Mouse (Mus musculus) forebrain, embryonic 13.5 days (tissue): ENCODE results near the gene Plcl2. TPM values are rescaled to one million over a fixed set of nuclear protein-coding genes. Genes with fewer than 3 reads are reported as not detected.
A peak's percentile ranks its signal among the peaks of the same experiment; 100 is the strongest.

Source experiments
- ATAC-seq: fragments of 200-750 bp; cut with Nextera tagmentation; 2 replicates; pipeline ENCODE4 v1.8.0; 2017
- H3K27ac ChIP-seq: fragments of 300-500 bp; sonication (generic); 2 replicates; pipeline ENCODE4 v1.5.1; 2015; ENCODE audit warnings: inconsistent platforms, mild to moderate bottlenecking, moderate library complexity
- H3K27me3 ChIP-seq: fragments of 300-500 bp; sonication (generic); 2 replicates; pipeline ENCODE4 v1.6.1; 2015; ENCODE audit warnings: mild to moderate bottlenecking, inconsistent platforms
- H3K36me3 ChIP-seq: fragments of 300-500 bp; sonication (generic); 2 replicates; pipeline ENCODE4 v1.6.1; 2015; ENCODE audit warnings: mild to moderate bottlenecking, inconsistent platforms; ENCODE audit not compliant: poor library complexity, severe bottlenecking
- H3K4me1 ChIP-seq: fragments of 300-500 bp; sonication (generic); 2 replicates; pipeline ENCODE4 v1.6.1; 2015; ENCODE audit warnings: inconsistent platforms
- H3K4me2 ChIP-seq: fragments of 300-500 bp; sonication (generic); 2 replicates; pipeline ENCODE4 v1.6.1; 2015; ENCODE audit warnings: inconsistent platforms, mild to moderate bottlenecking, moderate library complexity
- H3K4me3 ChIP-seq: fragments of 300-500 bp; sonication (generic); 2 replicates; pipeline ENCODE4 v1.5.1; 2015; ENCODE audit warnings: mild to moderate bottlenecking, inconsistent platforms
- H3K9ac ChIP-seq: fragments of 300-500 bp; sonication (generic); 2 replicates; pipeline ENCODE4 v1.6.1; 2015; ENCODE audit warnings: mild to moderate bottlenecking, inconsistent platforms
- H3K9me3 ChIP-seq: fragments of 300-500 bp; sonication (generic); replicated peaks from 2 replicates; pipeline ENCODE4 v1.6.1; 2016; ENCODE audit warnings: inconsistent platforms
- WGBS: fragments of 180-500 bp; shearing (Covaris S2); methylation state at CpG from one replicate; pipeline ENCODE4 v1.1.7; 2015; 5-methylcytosine and 5-hydroxymethylcytosine counted together
- polyA plus RNA-seq: library from polyadenylated mRNA; unstranded; fragments of >200 nt; fragmentation: Nextera tagmentation; extraction: Ambion mirVana; gene quantifications from 2 replicates; pipeline ENCODE4 v1.2.1, GENCODE M21; 2015

Gene Plcl2
- 5.7 and 7.3 TPM in 2 replicates for polyA plus RNA-seq

DNA sequence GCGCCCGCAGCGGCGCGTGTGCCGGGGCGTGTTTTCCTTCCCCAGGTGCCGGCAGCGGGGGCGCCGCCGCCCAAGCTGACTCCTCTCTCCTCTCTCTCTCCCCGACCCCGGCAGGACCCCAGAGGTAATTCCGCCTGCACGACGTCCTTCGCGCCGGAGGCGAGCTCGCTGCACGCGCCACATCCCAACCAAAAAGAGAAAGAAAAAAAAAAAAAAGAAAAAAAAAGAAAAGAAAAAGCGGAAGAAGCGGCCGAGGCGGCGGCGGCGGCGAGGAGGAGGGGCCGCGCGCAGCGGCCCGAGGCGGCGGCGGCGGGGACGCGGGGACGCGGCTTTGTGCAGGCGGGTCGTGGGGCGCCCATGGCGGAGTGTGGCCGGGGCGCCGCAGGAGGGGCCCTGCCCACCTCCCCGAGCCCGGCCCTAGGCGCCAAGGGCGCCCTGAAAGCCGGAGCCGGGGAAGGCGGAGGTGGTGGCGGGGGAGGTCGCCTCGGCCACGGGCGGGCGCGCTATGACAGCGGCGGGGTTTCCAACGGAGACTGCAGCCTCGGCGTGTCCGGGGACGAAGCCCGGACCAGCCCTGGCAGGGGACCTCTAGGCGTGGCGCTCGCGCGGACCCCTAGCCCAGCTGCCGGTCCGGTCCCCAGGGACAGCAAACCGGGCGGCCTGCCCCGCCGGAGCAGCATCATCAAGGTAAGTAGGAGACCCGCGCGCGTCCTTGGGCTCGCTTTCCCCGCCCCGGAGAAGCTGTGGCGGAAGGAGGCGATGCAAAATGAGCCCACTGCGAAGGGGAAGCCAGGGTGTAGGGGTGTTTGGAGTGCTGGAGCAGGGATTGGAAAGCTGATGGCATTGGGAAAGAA lies at the start of gene Plcl2:
Plcl2 (plus strand) TSS at position 153 of the 854 bp plus-strand sequence.
- peak within 1 kb of the TSS; percentile 95 for H3K27ac ChIP-seq
- WGBS: under 1% methylated on average over 76 of the region's 95 CpGs
- peak; percentile 65 for ATAC-seq
- no peaks in the 10 kb centered on the region for H3K9me3 ChIP-seq
- H3K4me2 ChIP-seq: peak within 1 kb of the TSS; percentile 77
- H3K36me3 ChIP-seq: no peaks in the 10 kb centered on the region
- peaks cover 24% of the 10 kb centered on the region for H3K4me1 ChIP-seq
- H3K4me3 ChIP-seq: peak within 1 kb of the TSS; percentile 77
- peak within 1 kb of the TSS; percentile 83 for H3K9ac ChIP-seq
- no peaks in the 10 kb centered on the region for H3K27me3 ChIP-seq

DNA sequence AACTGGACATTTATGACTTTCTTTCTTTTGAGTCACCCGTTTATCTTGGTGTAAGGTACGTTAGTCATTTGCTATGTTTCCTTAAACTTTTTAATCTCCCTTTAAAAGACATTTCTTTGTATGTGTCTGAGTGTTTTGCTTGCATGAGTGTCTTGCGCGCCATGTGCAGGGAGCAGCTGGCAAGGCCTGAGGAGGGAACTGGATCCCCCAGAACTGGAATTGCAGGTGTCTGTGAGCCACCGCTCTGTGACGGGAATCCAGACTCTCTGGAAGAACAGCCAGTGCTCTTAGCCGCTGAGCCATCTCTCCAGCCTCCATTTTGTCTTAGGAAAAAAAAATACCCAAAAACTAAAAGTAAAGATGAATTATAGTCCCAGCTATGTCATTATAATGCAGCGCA lies 48.9 kb upstream of the Plcl2 start:
- H3K4me1 ChIP-seq: no peaks in the 10 kb centered on the region
- no peak overlapping the region for H3K27ac ChIP-seq
- no peaks in the 10 kb centered on the region for H3K9me3 ChIP-seq
- H3K4me3 ChIP-seq: no peak overlapping the region
- no peak overlapping the region for H3K4me2 ChIP-seq
- 83% methylated on average over 8 of the region's 8 CpGs for WGBS
- ATAC-seq: no peak
- no peaks in the 10 kb centered on the region for H3K36me3 ChIP-seq
- H3K9ac ChIP-seq: no peak overlapping the region
- no peaks in the 10 kb centered on the region for H3K27me3 ChIP-seq

DNA sequence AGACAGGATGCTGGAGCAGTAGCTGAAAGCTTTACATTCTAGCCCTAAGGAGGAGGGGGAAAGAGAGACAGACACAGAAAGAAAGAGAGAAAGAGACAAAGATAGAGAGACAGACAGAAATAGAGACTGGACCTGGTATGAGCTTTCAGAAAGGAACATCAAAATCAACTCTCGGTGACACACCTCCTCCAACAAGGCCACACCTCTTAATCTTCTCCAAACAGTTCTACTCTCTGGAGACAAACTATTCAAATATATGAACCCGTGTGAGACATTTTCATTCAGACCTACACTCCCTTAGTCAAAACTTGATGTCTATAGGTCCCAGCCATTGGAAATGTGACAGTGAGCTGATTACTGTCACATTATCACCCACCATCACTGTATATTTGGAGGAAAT lies 41.8 kb upstream of the Plcl2 start:
- no peaks in the 10 kb centered on the region for H3K36me3 ChIP-seq
- H3K27ac ChIP-seq: no peak overlapping the region
- ATAC-seq: no peak
- H3K9me3 ChIP-seq: no peaks in the 10 kb centered on the region
- H3K9ac ChIP-seq: no peak overlapping the region
- no peak overlapping the region for H3K4me3 ChIP-seq
- no peaks in the 10 kb centered on the region for H3K27me3 ChIP-seq
- WGBS: 83% methylated on average over 2 of the region's 2 CpGs
- peaks cover 16% of the 10 kb centered on the region for H3K4me1 ChIP-seq
- H3K4me2 ChIP-seq: no peak overlapping the region

- no peak overlapping the region for H3K4me2 ChIP-seq
- ATAC-seq: no peak
These were observed 40.1 kb upstream of the Plcl2 start for GRCm38 (mm10) chr17:50469126-50469525.

DNA sequence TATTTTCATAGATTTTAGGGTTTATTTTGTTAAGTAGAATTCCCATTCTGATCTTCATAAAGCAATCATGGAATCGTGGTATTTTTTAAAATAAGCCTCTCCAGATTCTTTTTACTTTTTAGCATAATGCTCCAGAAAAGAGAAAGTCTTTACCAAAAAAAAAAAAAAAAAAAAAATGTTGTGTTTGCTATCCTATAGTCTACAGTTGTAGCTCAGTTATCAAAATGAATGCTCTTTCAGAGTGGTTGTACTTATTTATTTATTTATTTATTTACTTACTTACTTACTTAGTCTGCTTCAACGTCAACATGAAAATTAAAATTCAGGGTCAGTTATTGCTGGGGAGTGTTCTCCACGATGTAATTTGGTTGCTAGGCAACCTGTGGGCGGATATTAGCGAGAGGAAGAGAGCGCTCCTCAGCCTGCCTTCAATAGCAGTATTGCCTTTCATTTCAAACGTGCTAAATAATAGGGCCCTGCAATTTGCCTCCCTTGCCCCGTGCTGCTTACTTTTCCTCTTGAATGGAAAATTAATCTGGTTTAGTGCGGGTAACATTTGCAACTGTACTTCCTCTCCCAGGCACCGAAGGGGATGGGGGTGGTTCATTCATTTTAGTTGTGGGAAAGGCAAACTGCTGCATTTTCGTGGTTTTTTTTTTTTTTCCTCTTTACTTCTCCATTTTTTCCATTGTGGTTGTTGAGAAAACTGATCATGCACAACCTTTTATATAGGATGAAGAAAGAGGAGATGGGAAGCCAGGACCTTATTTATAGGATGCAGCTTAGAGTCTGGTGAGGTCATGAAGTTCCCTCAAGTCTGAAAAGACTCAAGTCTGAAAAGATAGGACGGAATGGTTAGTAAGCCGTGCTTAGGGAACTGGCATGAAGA lies 39.4 kb upstream of the Plcl2 start:
- no peaks in the 10 kb centered on the region for H3K9me3 ChIP-seq
- H3K27ac ChIP-seq: peak overlapping the region; percentile 68
- peak; percentile 89 for ATAC-seq
- H3K27me3 ChIP-seq: no peaks in the 10 kb centered on the region
- H3K9ac ChIP-seq: peak overlapping the region; percentile 34; the same call in 1 of the 2 replicates
- H3K4me3 ChIP-seq: peak overlapping the region; percentile 24
- peaks cover 16% of the 10 kb centered on the region for H3K4me1 ChIP-seq
- peak overlapping the region; percentile 48 for H3K4me2 ChIP-seq
- 7% methylated on average over 13 of the region's 13 CpGs for WGBS
- H3K36me3 ChIP-seq: no peaks in the 10 kb centered on the region

More at GRCm38 (mm10) chr17:50469126-50469525, 40.1 kb upstream of the Plcl2 start:
- Histone ChIP-seq H3K4me3 (no peak overlapping the region), H3K27me3 (no peaks in the 10 kb centered on the region), H3K4me1 (peaks cover 16% of the 10 kb centered on the region), H3K9me3 (no peaks in the 10 kb centered on the region), H3K9ac (no peak overlapping the region), H3K27ac (no peak overlapping the region), H3K36me3 (no peaks in the 10 kb centered on the region)
- WGBS: 62% methylated on average over 5 of the region's 5 CpGs

- peak; percentile 37 for ATAC-seq
- peaks cover 16% of the 10 kb centered on the region for H3K4me1 ChIP-seq
- H3K36me3 ChIP-seq: no peaks in the 10 kb centered on the region
- no peaks in the 10 kb centered on the region for H3K9me3 ChIP-seq
- peak overlapping the region; percentile 24 for H3K4me3 ChIP-seq
- WGBS: 24% methylated on average over 16 of the region's 16 CpGs
- H3K27ac ChIP-seq: peak overlapping the region; percentile 68
- H3K4me2 ChIP-seq: peak overlapping the region; percentile 48
- H3K9ac ChIP-seq: no peak overlapping the region
- H3K27me3 ChIP-seq: no peaks in the 10 kb centered on the region
These were observed 38.6 kb upstream of the Plcl2 start for GRCm38 (mm10) chr17:50470432-50471078.

DNA sequence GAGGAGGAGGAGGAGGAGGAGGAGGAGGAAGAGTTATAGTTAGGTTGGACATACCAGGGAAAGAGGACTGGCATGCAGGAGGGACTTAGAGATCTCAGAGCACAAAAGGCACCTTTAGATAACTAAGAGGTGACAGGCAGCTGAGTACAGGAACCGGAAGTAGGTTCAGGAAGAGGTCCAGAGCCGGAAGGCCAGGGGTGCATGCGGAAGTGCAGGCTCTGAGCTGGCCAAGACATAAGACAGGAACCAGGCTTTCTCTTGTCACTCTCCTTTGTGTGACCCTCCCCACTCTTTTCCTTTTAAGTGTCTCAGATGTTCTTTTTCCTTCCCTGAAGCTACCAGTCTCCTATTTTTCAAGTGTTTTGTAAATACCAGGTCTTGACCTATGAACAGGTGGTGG lies 38.0 kb upstream of the Plcl2 start:
- no peaks in the 10 kb centered on the region for H3K36me3 ChIP-seq
- H3K27ac ChIP-seq: no peak overlapping the region
- WGBS: 86% methylated on average over 3 of the region's 3 CpGs

DNA sequence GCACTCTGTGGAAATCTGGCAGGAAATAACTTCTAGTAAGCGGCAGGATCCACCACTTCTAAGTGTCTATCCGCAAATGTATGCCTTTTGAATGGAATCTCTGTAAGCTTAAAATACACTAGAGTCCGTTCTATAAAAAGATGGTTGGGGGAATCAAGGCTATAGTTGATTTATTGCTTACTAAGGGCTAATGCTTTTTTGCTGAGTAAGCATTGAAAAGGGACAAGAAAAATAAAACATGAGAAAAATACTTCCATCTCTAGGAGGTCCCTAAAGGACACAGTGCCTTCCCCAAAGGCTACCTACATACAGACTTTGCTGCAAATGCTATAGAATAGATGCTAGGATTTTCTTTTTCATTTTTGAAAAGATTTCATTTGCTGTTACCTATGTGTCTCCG lies 31.9 kb upstream of the Plcl2 start:
- no peaks in the 10 kb centered on the region for H3K4me1 ChIP-seq
- no peak overlapping the region for H3K4me3 ChIP-seq
- H3K4me2 ChIP-seq: no peak overlapping the region
- ATAC-seq: no peak
- no peak overlapping the region for H3K27ac ChIP-seq
- H3K36me3 ChIP-seq: no peaks in the 10 kb centered on the region
- WGBS: 93% methylated on average over 4 of the region's 4 CpGs
- H3K9ac ChIP-seq: no peak overlapping the region
- H3K27me3 ChIP-seq: no peaks in the 10 kb centered on the region
- no peaks in the 10 kb centered on the region for H3K9me3 ChIP-seq

More for the DNA sequence above, 38.0 kb upstream of the Plcl2 start:
- no peak overlapping the region for H3K4me2 ChIP-seq
- H3K4me3 ChIP-seq: no peak overlapping the region
- peaks cover 16% of the 10 kb centered on the region for H3K4me1 ChIP-seq
- H3K27me3 ChIP-seq: no peaks in the 10 kb centered on the region
- ATAC-seq: no peak
- no peak overlapping the region for H3K9ac ChIP-seq
- H3K9me3 ChIP-seq: no peaks in the 10 kb centered on the region

DNA sequence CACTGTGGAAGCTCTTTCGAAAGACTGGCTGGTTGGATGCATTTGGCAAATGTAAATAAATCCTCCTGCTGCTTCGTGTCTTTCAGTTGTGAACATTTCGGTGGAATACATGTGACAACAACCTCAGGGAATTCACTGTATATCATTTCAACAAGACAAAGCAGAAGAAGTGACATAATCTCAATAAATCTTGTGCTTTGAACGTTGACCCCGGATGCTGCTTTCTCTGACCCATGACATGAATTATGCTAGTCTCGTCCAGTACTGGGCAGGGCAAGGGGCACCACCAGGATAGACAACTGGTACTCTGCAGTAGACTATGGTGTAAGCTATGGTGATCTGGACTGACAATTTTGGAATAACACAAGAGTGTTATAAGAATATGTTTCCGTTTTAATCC lies 28.3 kb upstream of the Plcl2 start:
- Histone ChIP-seq H3K9me3 (no peaks in the 10 kb centered on the region), H3K9ac (no peak overlapping the region), H3K27me3 (no peaks in the 10 kb centered on the region), H3K27ac (no peak overlapping the region), H3K4me1 (no peaks in the 10 kb centered on the region), H3K4me3 (no peak overlapping the region), H3K36me3 (no peaks in the 10 kb centered on the region), H3K4me2 (no peak overlapping the region)
- ATAC-seq: no peak
- WGBS: 89% methylated on average over 7 of the region's 7 CpGs

- Histone ChIP-seq H3K36me3 (no peaks in the 10 kb centered on the region), H3K4me1 (no peaks in the 10 kb centered on the region), H3K9me3 (no peaks in the 10 kb centered on the region), H3K4me3 (no peak overlapping the region), H3K4me2 (no peak overlapping the region), H3K9ac (no peak overlapping the region), H3K27ac (no peak overlapping the region), H3K27me3 (no peaks in the 10 kb centered on the region)
- ATAC-seq: no peak
- WGBS: 86% methylated on average over 7 of the region's 7 CpGs
These were observed 25.5 kb upstream of the Plcl2 start for GRCm38 (mm10) chr17:50483700-50484099.

GRCm38 (mm10) chr17:50484981-50485380 lies 24.2 kb upstream of the Plcl2 start:
- ATAC-seq: no peak
- H3K36me3 ChIP-seq: no peaks in the 10 kb centered on the region
- 83% methylated on average over 5 of the region's 5 CpGs for WGBS
- no peaks in the 10 kb centered on the region for H3K4me1 ChIP-seq
- no peak overlapping the region for H3K4me2 ChIP-seq
- no peak overlapping the region for H3K4me3 ChIP-seq
- H3K27me3 ChIP-seq: no peaks in the 10 kb centered on the region
- H3K27ac ChIP-seq: no peak overlapping the region
- no peak overlapping the region for H3K9ac ChIP-seq
- H3K9me3 ChIP-seq: no peaks in the 10 kb centered on the region
